Comparison of ENCODE assay signal across 41 mouse cellular contexts in the genomic region with DNA sequence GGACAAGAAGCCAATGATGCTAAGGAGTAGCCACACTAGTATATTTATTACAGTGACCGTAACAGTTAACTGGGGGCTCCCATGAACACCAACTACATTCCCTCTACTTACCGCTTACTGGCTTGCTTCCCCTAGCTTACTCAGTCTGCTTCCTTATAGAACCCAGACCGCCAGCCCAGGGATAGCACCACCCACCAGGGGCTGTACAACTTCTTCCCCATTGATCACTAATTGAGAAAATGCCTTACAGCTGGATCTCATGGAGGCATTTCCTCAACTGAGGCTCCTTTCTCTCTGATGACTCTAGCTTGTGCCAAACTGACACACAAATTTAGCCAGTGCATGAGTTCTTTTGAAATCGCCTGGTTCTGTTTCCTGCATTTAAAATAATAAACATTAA. TPM values are rescaled to one million over a fixed set of nuclear protein-coding genes. Genes with fewer than 3 reads are reported as not detected.
"Had no signal": no experiment of that assay in that cellular context is flagged by ENCODE, and none has a peak within 500 bp of the region (broad histone marks: within the 10 kb centered on the region; RNA-seq: fewer than 3 reads in every experiment).

No protein-coding gene starts in this region.

- H3K36me3 ChIP-seq: heart, embryonic 13.5 days; heart, embryonic 15.5 days; hindbrain, embryonic 13.5 days; hindbrain, embryonic 15.5 days; kidney, embryonic 15.5 days; limb, embryonic 13.5 days; limb, embryonic 15.5 days; liver, embryonic 12.5 days had no signal

- H3K27ac ChIP-seq: gastrocnemius, adult 2 months; heart, embryonic 13.5 days; heart, embryonic 15.5 days; hindbrain, embryonic 13.5 days; hindbrain, embryonic 15.5 days; hindbrain, postnatal 0 days; kidney, embryonic 15.5 days; kidney, postnatal 0 days; limb, embryonic 13.5 days; limb, embryonic 15.5 days; liver, embryonic 12.5 days; liver, embryonic 14.5 days had no signal

- H3K27me3 ChIP-seq: heart, embryonic 13.5 days; heart, embryonic 15.5 days; hindbrain, embryonic 15.5 days; kidney, embryonic 15.5 days; limb, embryonic 13.5 days; limb, embryonic 15.5 days; liver, embryonic 12.5 days had no signal

- DNase-seq: gastrocnemius, adult 2 months; gastrocnemius, postnatal 14 days; gastrocnemius, postnatal 36 days; heart, adult 18-20 months; heart, postnatal 14 days; heart, postnatal 36 days; kidney, adult 11 months; kidney, adult 2 months; kidney, adult 9 months; kidney, postnatal 14 days; kidney, postnatal 36 days; layer of hippocampus, adult 9-11 months; layer of hippocampus, postnatal 36 days; left cerebral cortex, postnatal 4 days had no signal

- H3K4me3 ChIP-seq: gastrocnemius, adult 2 months; heart, embryonic 13.5 days; heart, embryonic 15.5 days; hindbrain, embryonic 13.5 days; hindbrain, embryonic 15.5 days; kidney, embryonic 15.5 days; limb, embryonic 13.5 days; limb, embryonic 15.5 days; liver, embryonic 12.5 days had no signal

- H3K9ac ChIP-seq: heart, embryonic 13.5 days; heart, embryonic 15.5 days; hindbrain, embryonic 13.5 days; hindbrain, embryonic 15.5 days; kidney, embryonic 15.5 days; limb, embryonic 13.5 days; limb, embryonic 15.5 days; liver, embryonic 12.5 days; liver, embryonic 14.5 days had no signal

- H3K9me3 ChIP-seq: heart, embryonic 13.5 days; heart, embryonic 15.5 days; hindbrain, embryonic 13.5 days; hindbrain, embryonic 15.5 days; kidney, embryonic 15.5 days; limb, embryonic 13.5 days; limb, embryonic 15.5 days; liver, embryonic 12.5 days had no signal

- H3K4me2 ChIP-seq: heart, embryonic 11.5 days; heart, embryonic 13.5 days; heart, embryonic 15.5 days; hindbrain, embryonic 13.5 days; hindbrain, embryonic 15.5 days; kidney, embryonic 15.5 days; limb, embryonic 13.5 days; limb, embryonic 15.5 days; liver, embryonic 12.5 days had no signal

- ATAC-seq: hindbrain, postnatal 0 days; intestine, embryonic 16.5 days; liver, embryonic 12.5 days had no signal

- H3K4me1 ChIP-seq: hindbrain, embryonic 15.5 days; liver, embryonic 12.5 days had no signal

RNA-seq across cellular contexts. Expression of a gene that starts 15.3 kb away (rescaled TPM):
- total RNA-seq: gastrocnemius, adult 2 months; gastrocnemius, postnatal 14 days; gastrocnemius, postnatal 36 days; heart, adult 18-20 months; heart, postnatal 14 days; heart, postnatal 36 days; hematopoietic stem cell, adult 5-6 weeks; hindbrain, postnatal 0 days; layer of hippocampus, adult 18-20 months; layer of hippocampus, adult 8-10 months; layer of hippocampus, postnatal 14 days; layer of hippocampus, postnatal 36 days; left cerebral cortex, adult 18-20 months; left cerebral cortex, adult 8-10 months; left cerebral cortex, postnatal 10 days; left cerebral cortex, postnatal 25 days; left cerebral cortex, postnatal 4 days; liver, adult 2 months had no signal
- polyA plus RNA-seq: heart, embryonic 11.5 days; heart, embryonic 13.5 days; heart, embryonic 15.5 days; heart, postnatal 0 days; hindbrain, embryonic 11.5 days; hindbrain, embryonic 13.5 days; hindbrain, embryonic 15.5 days; hindbrain, postnatal 0 days; intestine, embryonic 14.5 days; intestine, embryonic 16.5 days; kidney, adult 2 months; kidney, embryonic 15.5 days; kidney, postnatal 0 days; large intestine, adult 2 months; limb, embryonic 11.5 days; limb, embryonic 13.5 days; limb, embryonic 15.5 days; liver, adult 2 months; liver, embryonic 12.5 days; liver, embryonic 14.5 days had no signal

RNA-seq across cellular contexts. Expression of a gene that starts 21.6 kb away (rescaled TPM):
- total RNA-seq: hematopoietic stem cell, adult 5-6 weeks; liver, adult 2 months had no signal
